Mouse (Mus musculus) E14TG2a.4 (cell line): ENCODE results near the gene Fxyd3.

Experiments used
- CTCF ChIP-seq: conservative IDR thresholded peaks from 2 replicates; pipeline ENCODE4 v1.5.1; 2014; ENCODE audit warnings: low read length
- NANOG ChIP-seq: IDR thresholded peaks from 2 replicates; pipeline ENCODE4 v1.6.1; 2014; ENCODE audit warnings: borderline replicate concordance, low read length, mixed read lengths
- POU5F1 ChIP-seq: IDR thresholded peaks from 2 replicates; pipeline ENCODE4 v1.6.1; 2014; ENCODE audit warnings: low read length, borderline replicate concordance

DNA sequence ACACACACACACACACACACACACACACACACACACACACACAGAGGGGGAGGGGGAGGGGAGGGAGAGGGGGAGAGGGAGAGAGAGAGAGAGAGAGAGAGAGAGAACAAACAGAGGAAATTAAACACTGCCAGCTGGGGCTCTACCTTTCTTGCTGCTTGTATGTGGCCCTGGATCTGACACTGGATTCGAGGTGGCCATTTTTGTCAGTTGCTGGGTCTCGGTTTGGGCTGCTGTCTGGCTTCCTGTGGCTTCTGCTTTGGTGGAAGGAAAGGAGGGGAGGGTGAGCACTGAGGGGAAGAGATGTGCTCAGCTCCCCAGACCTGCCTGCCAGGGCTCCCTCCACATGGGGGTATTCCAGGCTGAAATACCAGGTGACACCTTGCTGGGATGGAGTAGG, 38.8 kb downstream of the Fxyd3 start:
- TF ChIP-seq CTCF (no peak), POU5F1 (no peak), NANOG (no peak)
